Mouse (Mus musculus): ENCODE measurements around the gene B230307C23Rik.
"Not testable (repeated sequence)": the region's sequence is repeated elsewhere in the genome, so short reads cannot be mapped to it uniquely, and the experiment has no call there.

B230307C23Rik gene

GRCm38 (mm10) chr16:97996616-97997382 is at the start of gene B230307C23Rik:
TSS of gene B230307C23Rik (plus strand) at chr16:97997315.
- DNase-seq (ENCODE audit: low spot score in 2 of 2) = peak; percentile 53 to 63

- no peak for DNase-seq (ENCODE audit: low spot score in 2 of 2)
Measured at GRCm38 (mm10) chr16:97948836-97949235, 48.3 kb upstream of the B230307C23Rik start.

GRCm38 (mm10) chr16:97950061-97950460 is 47.1 kb upstream of the B230307C23Rik start:
- DNase-seq (ENCODE audit: low spot score in 2 of 2) = no peak

GRCm38 (mm10) chr16:97952371-97952770 is 44.7 kb upstream of the B230307C23Rik start:
- no peak for DNase-seq (ENCODE audit: low spot score in 2 of 2)

GRCm38 (mm10) chr16:97952801-97953200 is 44.3 kb upstream of the B230307C23Rik start:
- DNase-seq (ENCODE audit: low spot score in 2 of 2) = no peak

GRCm38 (mm10) chr16:97953300-97953699 is 43.8 kb upstream of the B230307C23Rik start:
- no peak for DNase-seq (ENCODE audit: low spot score in 2 of 2)

- DNase-seq (ENCODE audit: low spot score in 2 of 2) = no peak
Measured at GRCm38 (mm10) chr16:97956011-97956410, 41.1 kb upstream of the B230307C23Rik start.

GRCm38 (mm10) chr16:97957626-97958025 is 39.5 kb upstream of the B230307C23Rik start:
- no peak for DNase-seq (ENCODE audit: low spot score in 2 of 2)

GRCm38 (mm10) chr16:97958401-97958973 is 38.6 kb upstream of the B230307C23Rik start:
- no peak for DNase-seq (ENCODE audit: low spot score in 2 of 2)

GRCm38 (mm10) chr16:97960348-97960747 is 36.8 kb upstream of the B230307C23Rik start:
- DNase-seq (ENCODE audit: low spot score in 2 of 2) = no peak

GRCm38 (mm10) chr16:97961381-97962150 is 35.5 kb upstream of the B230307C23Rik start:
- no peak for DNase-seq (ENCODE audit: low spot score in 2 of 2)

GRCm38 (mm10) chr16:97962151-97962948 is 34.8 kb upstream of the B230307C23Rik start, which contains the start of the genes C2cd2 and Zbtb21:
TSS of gene C2cd2 (minus strand) at chr16:97962598.
TSS of gene Zbtb21 (minus strand) at chr16:97962622.
- DNase-seq (ENCODE audit: low spot score in 2 of 2) = peak; percentile 94 to 96

- DNase-seq (ENCODE audit: low spot score in 2 of 2) = no peak
Measured at GRCm38 (mm10) chr16:97963956-97964540, 33.1 kb upstream of the B230307C23Rik start.

- no peak for DNase-seq (ENCODE audit: low spot score in 2 of 2)
Measured at GRCm38 (mm10) chr16:97977277-97977676, 19.8 kb upstream of the B230307C23Rik start.

GRCm38 (mm10) chr16:97977722-97978121 is 19.4 kb upstream of the B230307C23Rik start:
- DNase-seq (ENCODE audit: low spot score in 2 of 2) = no peak

- no peak for DNase-seq (ENCODE audit: low spot score in 2 of 2)
Measured at GRCm38 (mm10) chr16:97981362-97981761, 15.8 kb upstream of the B230307C23Rik start.

GRCm38 (mm10) chr16:97984589-97984988 is 12.5 kb upstream of the B230307C23Rik start:
- DNase-seq (ENCODE audit: low spot score in 2 of 2) = no peak

- DNase-seq (ENCODE audit: low spot score in 2 of 2) = no peak
Measured at GRCm38 (mm10) chr16:97991517-97991916, 5.6 kb upstream of the B230307C23Rik start.

GRCm38 (mm10) chr16:97992477-97992876 is 4.6 kb upstream of the B230307C23Rik start:
- not testable (repeated sequence) for DNase-seq (ENCODE audit: low spot score in 2 of 2)

- no peak for DNase-seq (ENCODE audit: low spot score in 2 of 2)
Measured at GRCm38 (mm10) chr16:97995849-97996615, 1.1 kb upstream of the B230307C23Rik start.

Measured in cerebellum, postnatal 4 days (tissue).